Mouse (Mus musculus) intestine, postnatal 0 days (tissue): ENCODE data around the gene Ccdc28b. TPM values are rescaled to one million over a fixed set of nuclear protein-coding genes. Genes with fewer than 3 reads are reported as not detected.

Experiments
- ATAC-seq: fragments of 200-750 bp; cut with Nextera tagmentation; 2 replicates; pipeline ENCODE4 v1.8.0; 2017; ENCODE audit warnings: mild to moderate bottlenecking, moderate TSS enrichment, moderate library complexity
- H3K27ac ChIP-seq: fragments of 300-500 bp; sonication (generic); 2 replicates; pipeline ENCODE4 v1.5.1; 2014; ENCODE audit warnings: mild to moderate bottlenecking, low read depth, low read length, moderate library complexity
- H3K27me3 ChIP-seq: fragments of 300-500 bp; sonication (generic); replicated peaks from 2 replicates; pipeline ENCODE4 v1.6.1; 2014; ENCODE audit warnings: low read length, mixed read lengths; ENCODE audit not compliant: control insufficient read depth, insufficient read depth
- H3K36me3 ChIP-seq: fragments of 300-500 bp; sonication (generic); 2 replicates; pipeline ENCODE4 v1.6.1; 2014; ENCODE audit warnings: mild to moderate bottlenecking, moderate library complexity; ENCODE audit not compliant: control insufficient read depth, insufficient read depth
- H3K4me1 ChIP-seq: fragments of 300-500 bp; sonication (generic); replicated peaks from 2 replicates; pipeline ENCODE4 v1.6.1; 2014; ENCODE audit warnings: antibody characterized with exemption, low read length, mixed read lengths; ENCODE audit not compliant: control insufficient read depth, insufficient read depth
- H3K4me2 ChIP-seq: fragments of 300-500 bp; sonication (generic); replicated peaks from 2 replicates; pipeline ENCODE4 v1.6.1; 2014; ENCODE audit warnings: low read depth, mild to moderate bottlenecking, moderate library complexity
- H3K4me3 ChIP-seq: fragments of 300-500 bp; sonication (generic); 2 replicates; pipeline ENCODE4 v1.5.1; 2014; ENCODE audit warnings: low read depth, low read length
- H3K9ac ChIP-seq: fragments of 300-500 bp; sonication (generic); 2 replicates; pipeline ENCODE4 v1.6.1; 2014; ENCODE audit warnings: mild to moderate bottlenecking, low read depth, low read length
- H3K9me3 ChIP-seq: fragments of 300-500 bp; sonication (generic); 2 replicates; pipeline ENCODE4 v1.6.1; 2016; ENCODE audit warnings: mixed run types; ENCODE audit not compliant: control insufficient read depth
- CTCF ChIP-seq: sonication (generic); IDR thresholded peaks from 2 replicates; pipeline ENCODE4 v1.5.1; 2016; ENCODE audit warnings: low read depth, mild to moderate bottlenecking, control low read depth, antibody characterized with exemption, moderate library complexity
- WGBS: fragments of 180-500 bp; shearing (Covaris S2); extraction: QIAGEN DNeasy Blood & Tissue Kit; methylation state at CpG from one replicate; pipeline ENCODE4 v1.1.7; 2014; 5-methylcytosine and 5-hydroxymethylcytosine counted together
- polyA plus RNA-seq: library from polyadenylated mRNA; unstranded; fragments of >200 nt; fragmentation: Nextera tagmentation; extraction: Ambion mirVana; gene quantifications from 2 replicates; pipeline ENCODE4 v1.2.1, GENCODE M21; 2015

Ccdc28b gene
- polyA plus RNA-seq, 1 experiment from 2014 or later = 32.0 TPM

GRCm38 (mm10) chr4:129616631-129617030, 7.1 kb downstream of the Ccdc28b start:
- Histone ChIP-seq H3K4me1 (peaks cover 6% of the 10 kb centered on the region), H3K27ac (no peak overlapping the region), H3K4me3 (no peak overlapping the region), H3K9me3 (no peaks in the 10 kb centered on the region), H3K36me3 (peaks cover 10% of the 10 kb centered on the region; the same call in 1 of the 2 replicates), H3K27me3 (no peaks in the 10 kb centered on the region), H3K9ac (no peak overlapping the region), H3K4me2 (no peak overlapping the region)
- no peak for TF ChIP-seq CTCF
- WGBS = 81% methylated on average over 3 of the region's 3 CpGs
- no peak for ATAC-seq

DNA sequence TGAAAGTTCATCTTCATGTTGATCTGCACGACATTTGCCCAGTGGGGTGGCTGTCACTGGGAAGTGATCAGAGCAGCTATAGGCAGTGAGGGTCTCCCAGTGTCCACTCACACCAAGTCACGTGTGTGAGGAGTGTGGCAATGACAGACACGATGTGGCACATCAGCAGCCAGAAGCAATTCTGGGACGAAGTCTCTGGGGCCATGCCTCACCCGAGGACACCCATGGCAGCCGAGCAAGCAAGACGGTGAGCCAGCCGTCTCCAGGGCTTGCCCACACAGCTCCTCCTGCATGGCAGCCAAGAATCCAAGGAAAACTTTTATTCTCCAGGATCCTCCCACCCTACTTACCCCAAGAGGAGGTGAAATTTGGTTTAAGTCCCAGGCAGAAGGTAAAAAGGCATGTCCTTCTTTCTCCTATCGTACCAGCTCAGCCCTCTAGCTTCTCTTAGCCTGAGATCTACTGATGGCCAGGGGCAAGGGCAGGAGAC, 7.9 kb downstream of the Ccdc28b start:
- Histone ChIP-seq H3K4me1 (peaks cover 6% of the 10 kb centered on the region), H3K27me3 (no peaks in the 10 kb centered on the region), H3K4me3 (no peak overlapping the region), H3K36me3 (peaks cover 10% of the 10 kb centered on the region; the same call in 1 of the 2 replicates), H3K9ac (no peak overlapping the region), H3K4me2 (no peak overlapping the region), H3K27ac (no peak overlapping the region), H3K9me3 (no peaks in the 10 kb centered on the region)
- no peak for TF ChIP-seq CTCF
- ATAC-seq = no peak
- WGBS = 91% methylated on average over 9 of the region's 9 CpGs

- no peak for ATAC-seq
- Histone ChIP-seq H3K4me1 (peaks cover 6% of the 10 kb centered on the region), H3K9me3 (no peaks in the 10 kb centered on the region), H3K4me3 (no peak within 1 kb of the TSS), H3K36me3 (peaks cover 18% of the 10 kb centered on the region; the same call in 1 of the 2 replicates), H3K27ac (no peak within 1 kb of the TSS), H3K4me2 (no peak within 1 kb of the TSS), H3K27me3 (no peaks in the 10 kb centered on the region), H3K9ac (no peak within 1 kb of the TSS)
- 77% methylated on average over 6 of the region's 6 CpGs for WGBS
- TF ChIP-seq CTCF = no peak
Observed at GRCm38 (mm10) chr4:129614093-129614492, 9.7 kb downstream of the Ccdc28b start, which contains the start of gene Dcdc2b. Gene Dcdc2b, minus strand, starts transcription at chr4:129614257.

DNA sequence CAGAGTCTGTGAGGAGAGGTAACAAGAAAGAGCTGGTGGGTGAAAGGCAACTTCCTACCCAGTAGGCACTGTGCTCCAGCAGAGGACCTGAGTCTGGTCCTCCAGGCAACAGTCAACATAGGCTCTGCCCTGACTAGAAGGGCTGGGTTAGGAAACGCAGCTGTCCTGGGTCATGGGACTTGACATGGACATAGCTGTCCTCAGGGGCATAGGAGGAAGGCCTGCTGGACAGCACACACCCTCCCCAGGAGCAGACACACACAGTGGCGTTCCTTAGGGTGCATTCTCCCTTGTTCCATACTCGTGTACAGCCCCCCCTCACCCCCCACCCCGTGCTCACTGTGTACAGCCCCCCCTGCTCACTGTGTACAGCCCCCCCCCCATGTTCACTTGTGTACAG, 13.3 kb downstream of the Ccdc28b start:
- TF ChIP-seq CTCF = no peak
- no peak for ATAC-seq
- H3K27ac ChIP-seq = no peak overlapping the region
- H3K36me3 ChIP-seq = peaks cover 34% of the 10 kb centered on the region
- H3K4me2 ChIP-seq = no peak overlapping the region
- no peaks in the 10 kb centered on the region for H3K27me3 ChIP-seq
- WGBS = 58% methylated on average over 4 of the region's 4 CpGs
- no peaks in the 10 kb centered on the region for H3K4me1 ChIP-seq
- H3K4me3 ChIP-seq = no peak overlapping the region
- H3K9ac ChIP-seq = no peak overlapping the region
- H3K9me3 ChIP-seq = no peaks in the 10 kb centered on the region

DNA sequence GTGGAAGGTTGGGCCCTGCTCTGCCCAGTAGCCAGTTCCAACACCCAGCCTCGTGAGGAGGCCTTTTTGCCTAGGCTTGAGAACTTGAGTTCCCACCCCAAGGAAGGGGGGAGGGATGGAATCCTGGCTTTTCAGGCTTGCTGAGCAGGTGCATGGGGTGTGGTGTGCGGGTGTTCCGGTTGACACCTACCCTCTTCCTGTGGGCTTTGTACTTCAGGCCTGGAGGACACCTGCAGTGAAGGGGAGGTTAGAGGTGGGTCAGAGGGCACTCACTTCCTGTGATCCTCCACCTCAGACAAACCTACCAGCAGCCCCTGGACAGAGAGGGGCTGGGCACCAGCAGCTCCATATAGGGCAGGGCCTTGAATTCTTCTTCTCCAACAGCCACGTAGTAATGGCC, 13.7 kb downstream of the Ccdc28b start:
- 67% methylated on average over 4 of the region's 4 CpGs for WGBS
- no peak for ATAC-seq
- Histone ChIP-seq H3K27me3 (no peaks in the 10 kb centered on the region), H3K9me3 (no peaks in the 10 kb centered on the region), H3K4me2 (no peak overlapping the region), H3K4me1 (no peaks in the 10 kb centered on the region), H3K36me3 (peaks cover 38% of the 10 kb centered on the region), H3K27ac (no peak overlapping the region), H3K4me3 (no peak overlapping the region), H3K9ac (no peak overlapping the region)
- TF ChIP-seq CTCF = no peak

DNA sequence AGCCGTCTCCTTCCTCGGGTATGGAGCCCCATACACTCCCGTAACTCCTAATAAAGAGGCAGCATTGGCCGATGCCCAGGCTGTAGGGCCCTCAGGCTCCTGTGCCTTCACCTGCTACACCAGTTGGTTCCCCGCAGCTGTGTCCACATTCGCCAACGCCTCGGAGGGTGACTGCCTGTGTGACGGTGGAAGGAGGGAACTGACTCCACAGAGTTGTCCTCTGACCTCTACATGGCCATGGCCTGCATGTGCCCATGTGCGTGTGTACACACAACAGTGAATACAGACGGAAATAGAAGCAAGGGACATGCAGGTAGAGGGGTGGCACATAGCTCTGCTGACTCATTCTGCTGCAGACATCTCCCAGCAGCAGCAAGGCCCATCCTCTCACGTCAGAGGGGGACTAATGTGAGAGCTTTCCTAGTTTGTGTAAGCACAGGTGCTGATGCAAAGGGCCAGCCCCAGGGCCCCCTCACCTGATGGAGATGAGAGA, 14.6 kb downstream of the Ccdc28b start:
- ATAC-seq = no peak; the same call in 1 of the 2 replicates
- H3K9ac ChIP-seq = no peak overlapping the region
- 79% methylated on average over 12 of the region's 12 CpGs for WGBS
- no peak for TF ChIP-seq CTCF
- no peaks in the 10 kb centered on the region for H3K4me1 ChIP-seq
- no peaks in the 10 kb centered on the region for H3K27me3 ChIP-seq
- H3K36me3 ChIP-seq = peaks cover 45% of the 10 kb centered on the region
- H3K4me3 ChIP-seq = no peak overlapping the region
- H3K27ac ChIP-seq = no peak overlapping the region
- no peak overlapping the region for H3K4me2 ChIP-seq
- H3K9me3 ChIP-seq = no peaks in the 10 kb centered on the region
